Mouse (Mus musculus): ENCODE measurements at regions not wholly inside any gene's neighbourhood (a gene's known extent, or its start where the extent isn't known, plus 50 kb on each side); places are given as distances from the start of the nearest gene placed in this dataset.

- peak; percentile 97 for DNase-seq (ENCODE audit: low read depth, low spot score)
These were observed 60.2 kb upstream of the Cd34 start for GRCm38 (mm10) chr1:194878440-194878839.

GRCm38 (mm10) chr1:194879324-194880233 lies 59.0 kb upstream of the Cd34 start:
- DNase-seq (ENCODE audit: low read depth, low spot score) = peak; percentile 98

- DNase-seq (ENCODE audit: low read depth, low spot score) = no peak
These were observed 56.9 kb upstream of the Cd34 start for GRCm38 (mm10) chr1:194881556-194882223.

DNA sequence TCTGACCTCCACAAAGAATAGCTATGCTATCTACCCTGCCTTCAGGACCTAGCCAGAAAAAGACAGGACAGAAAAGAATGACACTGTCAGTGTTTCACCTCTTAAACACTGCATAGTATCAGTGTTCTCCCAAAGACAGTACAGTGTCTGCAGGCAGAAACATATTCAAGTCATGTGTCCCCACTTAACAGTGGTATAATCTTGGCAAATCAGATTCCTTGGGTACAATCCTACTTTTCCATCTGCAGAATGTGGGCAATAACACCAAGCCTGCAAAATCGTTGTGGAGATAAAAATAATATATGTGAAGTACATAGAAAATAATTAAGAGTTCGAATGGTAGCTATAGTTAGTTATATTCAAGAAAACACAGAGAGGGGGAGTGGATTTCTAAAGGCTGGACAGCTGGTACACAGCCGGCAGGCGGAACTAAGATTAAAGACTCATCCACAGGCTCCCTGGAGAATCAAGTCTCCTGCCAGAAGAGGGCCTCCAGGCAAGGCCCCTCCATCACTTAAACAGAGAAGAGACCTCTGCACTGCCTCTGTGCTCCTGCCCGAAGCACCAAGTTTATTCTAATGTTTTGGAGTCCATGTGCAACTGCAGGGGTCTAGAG lies 53.4 kb upstream of the Cd34 start:
- peak; percentile 75 for DNase-seq (ENCODE audit: low read depth, low spot score)

GRCm38 (mm10) chr1:194885687-194886077 lies 52.9 kb upstream of the Cd34 start:
- peak; percentile 95 for DNase-seq (ENCODE audit: low read depth, low spot score)

Measured in 3T3-L1 (cell line).